Mouse (Mus musculus) heart, adult 2 months (tissue): ENCODE data around the gene Psmd9.

Experiments used
- CTCF ChIP-seq: fragments of 200-600 bp; IDR thresholded peaks from 2 replicates; pipeline ENCODE4 v1.8.1; 2022; ENCODE audit warnings: antibody characterized with exemption, mild to moderate bottlenecking, moderate library complexity
- POLR2A ChIP-seq: fragments of 200-500 bp; IDR thresholded peaks from 2 replicates; pipeline ENCODE4 v1.6.1; 2011; ENCODE audit warnings: mild to moderate bottlenecking, low read depth, low read length, control low read depth; ENCODE audit not compliant: insufficient read depth

DNA sequence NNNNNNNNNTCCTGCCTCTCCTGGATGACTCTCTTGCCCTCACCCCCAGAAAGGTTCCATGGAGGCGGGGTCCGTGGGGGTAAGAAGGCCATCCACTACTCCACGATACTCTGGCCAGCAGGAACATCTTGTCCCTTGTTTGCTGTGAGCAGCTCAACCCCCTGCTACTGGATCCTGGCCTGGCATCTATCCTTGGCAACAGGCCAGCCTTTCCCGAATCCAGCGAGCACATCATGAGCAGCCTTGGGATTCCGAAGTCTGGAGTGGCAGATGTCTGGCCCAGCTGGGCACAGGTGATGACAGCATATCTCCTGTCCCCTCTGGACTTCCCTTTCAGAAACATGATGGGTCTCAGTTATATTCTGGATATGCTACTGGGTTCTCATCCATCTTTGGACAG, 16.8 kb downstream of the Psmd9 start:
- TF ChIP-seq POLR2A (no peak), CTCF (no peak)
